Mouse (Mus musculus): ENCODE measurements around the gene Bhlhe23. TPM values are rescaled to one million over a fixed set of nuclear protein-coding genes. Genes with fewer than 3 reads are reported as not detected.

Gene Bhlhe23
- polyA plus RNA-seq, 1 experiment from 2014 or later: 3.3 TPM

DNA sequence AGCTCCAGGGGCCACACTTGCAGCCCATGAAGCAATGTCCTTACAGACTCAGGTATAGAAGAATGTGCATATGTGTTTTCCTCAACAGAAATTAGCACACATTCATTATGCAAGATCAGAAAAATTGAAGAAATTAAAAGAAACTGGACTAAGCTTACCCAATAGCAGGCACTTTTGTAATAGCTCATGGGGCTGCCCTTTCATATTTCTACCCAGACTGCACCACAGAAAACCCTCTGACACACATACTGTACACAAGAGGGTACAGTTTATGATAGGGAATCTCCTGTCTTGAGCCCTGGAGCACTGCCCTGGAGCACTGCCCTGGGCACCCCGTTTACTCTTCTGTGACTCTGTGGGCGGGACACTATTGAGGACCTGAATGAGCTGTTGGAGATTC is 38.7 kb downstream of the Bhlhe23 start:
- Histone ChIP-seq H3K4me3 (no peak overlapping the region), H3K27me3 (no peaks in the 10 kb centered on the region), H3K36me3 (no peaks in the 10 kb centered on the region), H3K9me3 (replicated peaks) (no peaks in the 10 kb centered on the region), H3K27ac (no peak overlapping the region), H3K4me1 (no peaks in the 10 kb centered on the region), H3K9ac (no peak overlapping the region), H3K4me2 (replicated peaks) (no peak overlapping the region)
- WGBS: 73% methylated on average over 2 of the region's 2 CpGs
- ATAC-seq (ENCODE audit: low FRiP score): no peak

- no peak for ATAC-seq (ENCODE audit: low FRiP score)
- WGBS: 85% methylated on average over 7 of the region's 7 CpGs
Measured at GRCm38 (mm10) chr2:180735232-180735631, 41.5 kb downstream of the Bhlhe23 start.

DNA sequence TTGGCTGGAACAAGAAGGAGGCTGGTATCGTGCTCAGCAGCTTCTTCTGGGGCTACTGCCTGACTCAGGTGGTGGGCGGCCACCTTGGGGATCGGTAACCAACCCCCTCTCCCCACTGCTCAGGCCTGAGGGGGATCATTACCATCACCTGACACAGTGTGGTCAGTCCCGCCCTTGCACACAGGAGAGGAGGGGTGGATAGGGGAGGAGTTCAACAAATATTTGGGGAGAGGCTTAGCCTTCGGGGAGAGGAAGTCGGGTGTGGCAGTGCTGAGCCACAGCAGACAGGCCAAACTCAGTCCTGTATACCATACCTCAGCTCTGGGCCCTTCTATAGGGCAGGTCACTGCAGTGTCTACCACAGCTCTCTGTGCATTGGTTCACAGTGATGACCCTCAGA is 44.7 kb downstream of the Bhlhe23 start:
- WGBS: 67% methylated on average over 6 of the region's 6 CpGs

More at GRCm38 (mm10) chr2:180735232-180735631, 41.5 kb downstream of the Bhlhe23 start:
- H3K4me3 ChIP-seq: no peak overlapping the region
- H3K4me1 ChIP-seq: no peaks in the 10 kb centered on the region
- H3K9ac ChIP-seq: no peak overlapping the region
- H3K4me2 ChIP-seq (replicated peaks): no peak overlapping the region
- H3K27me3 ChIP-seq: no peaks in the 10 kb centered on the region; the same call in 1 of the 2 replicates
- no peak overlapping the region for H3K27ac ChIP-seq
- no peaks in the 10 kb centered on the region for H3K9me3 ChIP-seq (replicated peaks)
- no peaks in the 10 kb centered on the region for H3K36me3 ChIP-seq

GRCm38 (mm10) chr2:180731036-180731435 is 45.7 kb downstream of the Bhlhe23 start:
- no peaks in the 10 kb centered on the region; the same call in 1 of the 2 replicates for H3K27me3 ChIP-seq
- H3K27ac ChIP-seq: no peak overlapping the region
- no peak overlapping the region for H3K4me3 ChIP-seq
- no peak for ATAC-seq (ENCODE audit: low FRiP score)
- H3K36me3 ChIP-seq: no peaks in the 10 kb centered on the region
- 75% methylated on average over 3 of the region's 3 CpGs for WGBS
- no peaks in the 10 kb centered on the region for H3K4me1 ChIP-seq
- no peak overlapping the region for H3K4me2 ChIP-seq (replicated peaks)
- H3K9me3 ChIP-seq (replicated peaks): no peaks in the 10 kb centered on the region
- no peak overlapping the region for H3K9ac ChIP-seq

More for the DNA sequence above, 44.7 kb downstream of the Bhlhe23 start:
- Histone ChIP-seq H3K4me1 (no peaks in the 10 kb centered on the region), H3K4me3 (no peak overlapping the region), H3K27me3 (no peaks in the 10 kb centered on the region; the same call in 1 of the 2 replicates), H3K4me2 (replicated peaks) (no peak overlapping the region), H3K27ac (no peak overlapping the region), H3K9ac (no peak overlapping the region), H3K36me3 (no peaks in the 10 kb centered on the region), H3K9me3 (replicated peaks) (no peaks in the 10 kb centered on the region)
- no peak for ATAC-seq (ENCODE audit: low FRiP score)

DNA sequence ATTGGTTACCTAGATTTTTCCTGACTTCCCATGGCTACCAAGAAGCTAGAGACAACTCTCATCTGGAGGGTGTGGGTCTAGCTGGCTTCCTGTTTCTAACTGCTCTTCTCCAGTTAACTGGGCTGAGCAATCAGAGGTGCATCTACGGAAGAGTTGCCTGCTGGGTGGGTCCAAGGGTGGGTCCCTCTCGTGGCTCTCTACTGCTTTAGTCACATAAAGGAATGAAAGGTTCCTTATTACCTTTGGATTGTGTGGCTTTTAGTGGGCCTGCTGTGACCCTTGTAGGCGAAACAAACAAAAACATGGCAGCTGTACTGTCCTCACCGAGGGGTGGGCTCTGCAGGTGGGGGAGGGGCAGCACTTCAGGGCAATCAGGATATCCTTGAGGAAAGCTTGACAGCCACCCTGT is 49.1 kb downstream of the Bhlhe23 start:
- WGBS: 49% methylated on average over 4 of the region's 4 CpGs
- no peak for ATAC-seq (ENCODE audit: low FRiP score)
- H3K27ac ChIP-seq: no peak overlapping the region

DNA sequence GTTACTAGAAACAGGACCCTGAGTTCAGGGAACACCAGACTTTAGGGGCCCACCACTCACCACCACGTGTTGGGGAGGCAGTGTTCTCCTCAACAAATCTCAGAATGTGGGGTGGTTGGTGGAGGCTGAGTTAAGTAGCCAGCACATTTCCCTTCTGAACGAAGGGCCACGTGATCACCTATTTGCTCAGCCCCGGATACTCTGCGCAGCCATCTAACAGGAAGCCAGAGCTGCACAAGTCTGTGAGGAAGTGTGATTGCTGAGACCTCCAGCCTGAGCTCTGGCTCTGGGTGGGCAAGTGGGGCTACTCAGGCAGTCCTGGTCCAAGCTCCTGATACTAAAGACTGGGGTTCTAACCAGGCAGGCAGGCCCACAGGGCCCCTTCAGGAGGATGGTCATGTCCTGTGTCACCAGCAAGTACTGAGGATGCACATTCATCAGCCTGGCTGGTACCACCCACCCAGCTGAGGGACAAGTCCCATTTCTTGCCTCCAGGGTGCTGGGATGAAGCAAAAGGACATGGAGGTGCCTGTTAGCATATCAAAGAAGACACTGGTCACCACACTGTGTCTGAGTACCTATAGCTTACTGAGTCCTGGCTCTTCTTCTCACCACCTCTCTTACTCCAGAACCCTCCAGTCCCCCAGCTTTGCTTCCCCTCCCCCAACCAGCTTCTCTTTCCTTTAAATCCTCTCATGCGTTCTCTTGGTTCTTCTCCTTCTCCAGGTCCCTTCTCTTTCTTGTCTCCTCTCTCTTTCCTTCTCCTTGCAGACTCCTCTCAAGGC is 49.9 kb downstream of the Bhlhe23 start:
- Histone ChIP-seq H3K27ac (no peak overlapping the region), H3K9ac (no peak overlapping the region), H3K4me3 (no peak overlapping the region), H3K4me2 (replicated peaks) (no peak overlapping the region), H3K27me3 (no peaks in the 10 kb centered on the region; the same call in 1 of the 2 replicates), H3K36me3 (peaks cover 23% of the 10 kb centered on the region), H3K9me3 (replicated peaks) (no peaks in the 10 kb centered on the region), H3K4me1 (peaks cover 4% of the 10 kb centered on the region; the same call in 1 of the 2 replicates)
- ATAC-seq (ENCODE audit: low FRiP score): no peak
- 77% methylated on average over 6 of the region's 6 CpGs for WGBS

More for the DNA sequence above, 49.1 kb downstream of the Bhlhe23 start:
- Histone ChIP-seq H3K9ac (no peak overlapping the region), H3K4me3 (no peak overlapping the region), H3K36me3 (peaks cover 15% of the 10 kb centered on the region), H3K27me3 (no peaks in the 10 kb centered on the region; the same call in 1 of the 2 replicates), H3K9me3 (replicated peaks) (no peaks in the 10 kb centered on the region), H3K4me1 (peaks cover 4% of the 10 kb centered on the region; the same call in 1 of the 2 replicates), H3K4me2 (replicated peaks) (no peak overlapping the region)

- Histone ChIP-seq H3K9ac (no peak overlapping the region), H3K36me3 (peaks cover 31% of the 10 kb centered on the region), H3K4me1 (peaks cover 4% of the 10 kb centered on the region; the same call in 1 of the 2 replicates), H3K9me3 (replicated peaks) (no peaks in the 10 kb centered on the region), H3K4me3 (no peak overlapping the region), H3K27me3 (no peaks in the 10 kb centered on the region), H3K27ac (no peak overlapping the region), H3K4me2 (replicated peaks) (no peak overlapping the region)
- WGBS: 30% methylated on average over 8 of the region's 8 CpGs
- no peak for ATAC-seq (ENCODE audit: low FRiP score)
Measured at GRCm38 (mm10) chr2:180725856-180726629, 50.7 kb downstream of the Bhlhe23 start.

DNA sequence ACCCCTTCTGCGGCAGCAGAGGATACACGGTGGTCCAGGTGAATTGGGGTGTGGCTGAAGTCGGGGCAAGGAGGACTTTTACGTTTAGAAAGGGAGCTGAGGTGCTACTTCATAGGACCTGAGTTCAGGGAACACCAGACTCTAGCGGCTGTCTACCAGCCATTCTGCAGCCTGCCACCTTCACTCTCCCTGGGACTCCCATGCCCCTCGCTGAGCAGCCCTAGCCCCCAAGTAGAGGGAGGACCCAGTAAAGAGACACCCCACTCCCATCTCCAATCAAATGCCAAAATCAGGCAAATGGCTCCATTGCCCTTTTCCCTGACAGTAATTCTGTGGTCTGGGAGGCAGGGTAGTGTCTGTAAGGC is 51.3 kb downstream of the Bhlhe23 start:
- H3K9me3 ChIP-seq (replicated peaks): no peaks in the 10 kb centered on the region
- H3K27me3 ChIP-seq: no peaks in the 10 kb centered on the region
- peak overlapping the region; percentile 24; the same call in 1 of the 2 replicates for H3K9ac ChIP-seq
- peaks cover 4% of the 10 kb centered on the region; the same call in 1 of the 2 replicates for H3K4me1 ChIP-seq
- H3K36me3 ChIP-seq: peaks cover 37% of the 10 kb centered on the region
- no peak for ATAC-seq (ENCODE audit: low FRiP score)
- WGBS: 13% methylated on average over 6 of the region's 6 CpGs
- no peak overlapping the region for H3K27ac ChIP-seq
- H3K4me3 ChIP-seq: no peak overlapping the region
- H3K4me2 ChIP-seq (replicated peaks): peak overlapping the region; percentile 17; the same call in 1 of the 2 replicates

GRCm38 (mm10) chr2:180724585-180725413 is 51.9 kb downstream of the Bhlhe23 start, which contains the start of gene Slc17a9:
TSS of gene Slc17a9 (plus strand) at chr2:180725263.
- WGBS: 8% methylated on average over 18 of the region's 18 CpGs
- Histone ChIP-seq H3K4me1 (peaks cover 4% of the 10 kb centered on the region; the same call in 1 of the 2 replicates), H3K27ac (no peak within 1 kb of the TSS), H3K9ac (peak within 1 kb of the TSS; percentile 24; the same call in 1 of the 2 replicates), H3K9me3 (replicated peaks) (no peaks in the 10 kb centered on the region), H3K4me2 (replicated peaks) (peak within 1 kb of the TSS; percentile 17; the same call in 1 of the 2 replicates), H3K4me3 (no peak within 1 kb of the TSS), H3K27me3 (no peaks in the 10 kb centered on the region), H3K36me3 (peaks cover 41% of the 10 kb centered on the region)
- ATAC-seq (ENCODE audit: low FRiP score): no peak
